Mouse (Mus musculus) brain, embryonic 14.5 days (tissue): ENCODE measurements around the gene Akap13.

ENCODE experiments used
- CTCF ChIP-seq: fragments of 200-500 bp; IDR thresholded peaks from 2 replicates; pipeline ENCODE4 v1.5.1; 2012; ENCODE audit warnings: inconsistent platforms, mild to moderate bottlenecking, moderate library complexity, borderline replicate concordance; ENCODE audit not compliant: insufficient read depth, insufficient read length; ENCODE audit errors: extremely low read depth
- POLR2A ChIP-seq: fragments of 200-500 bp; IDR thresholded peaks from 2 replicates; pipeline ENCODE4 v1.6.1; 2012; ENCODE audit warnings: mild to moderate bottlenecking, inconsistent platforms, borderline replicate concordance; ENCODE audit not compliant: poor library complexity, insufficient read depth, insufficient read length, severe bottlenecking; ENCODE audit errors: extremely low read depth

DNA sequence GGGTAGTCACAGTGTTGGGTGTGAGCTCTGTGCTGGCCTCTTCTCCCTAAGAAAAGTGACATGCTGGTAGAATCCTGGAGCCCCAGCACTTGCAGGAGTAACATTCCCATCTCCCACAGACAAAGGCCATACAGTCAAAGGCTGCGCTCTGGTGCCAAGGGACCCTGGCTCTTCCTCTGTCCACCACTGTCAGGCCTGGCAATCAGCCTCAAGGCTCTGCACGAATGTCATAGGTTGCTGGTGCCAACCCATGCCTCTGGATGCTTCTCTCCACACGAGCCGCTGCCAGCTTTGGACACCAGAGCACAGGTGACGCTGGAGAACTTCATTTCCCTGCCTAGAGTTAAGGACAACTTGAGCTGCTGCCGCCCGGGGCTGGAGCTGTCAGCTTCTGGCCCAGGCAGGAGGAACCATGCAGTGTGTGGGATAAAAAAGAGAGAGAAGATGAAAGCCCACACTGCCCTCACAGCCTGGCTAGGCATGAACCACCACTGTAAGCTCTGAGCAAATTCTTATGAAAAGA is 304.7 kb downstream of the Akap13 start:
- TF ChIP-seq POLR2A: no peak
- no peak for TF ChIP-seq CTCF
